Mouse (Mus musculus) gastrocnemius, postnatal 25 days (tissue): ENCODE data around the gene Got2. TPM values are rescaled to one million over a fixed set of nuclear protein-coding genes. Genes with fewer than 3 reads are reported as not detected.

ENCODE experiments used
- DNase-seq: peaks from one replicate; pipeline ENCODE4 v3.0.0; 2022
- total RNA-seq, 2 experiments: library from RNA; stranded (reverse); gene quantifications; 1 replicate in 1 of 2; 2 replicates in 1 of 2; pipeline ENCODE4 v1.2.3; 2021

Got2 gene
- total RNA-seq, 2 experiments from 2014 or later: 441 to 462 TPM

GRCm38 (mm10) chr8:95821266-95821665 is 67.1 kb downstream of the Got2 start:
- no peak for DNase-seq

GRCm38 (mm10) chr8:95818211-95818610 is 70.1 kb downstream of the Got2 start:
- DNase-seq: no peak

- no peak for DNase-seq
Observed at GRCm38 (mm10) chr8:95817597-95817996, 70.8 kb downstream of the Got2 start.

- DNase-seq: no peak
Observed at GRCm38 (mm10) chr8:95816044-95816708, 72.2 kb downstream of the Got2 start.

Other genes starting within 250 kb of the Got2 start
- 1 to 10 TPM; 4.6 to 5.9 TPM for gene Ndrg4, start 211.6 kb downstream of the Got2 start, total RNA-seq
- 10 to 100 TPM in 1 of 2 experiments, 1 to 10 TPM in 1; 9.5 to 10.4 TPM for gene Setd6, start 172.7 kb downstream of the Got2 start, total RNA-seq
- gene Cnot1, start 81.1 kb downstream of the Got2 start, total RNA-seq: 10 to 100 TPM; 61.6 to 63.3 TPM
- 10 to 100 TPM; 85.4 to 87.5 TPM for gene Sap18b, start 63.2 kb downstream of the Got2 start, total RNA-seq
- 1 to 10 TPM; 4.5 to 5.5 TPM for gene Slc38a7, start 35.0 kb downstream of the Got2 start, total RNA-seq